Mouse (Mus musculus) G1E (cell line): ENCODE measurements around the gene Insc. TPM values are rescaled to one million over a fixed set of nuclear protein-coding genes. Genes with fewer than 3 reads are reported as not detected.

Experiments used
- ATAC-seq: 2 replicates; pipeline ENCODE4 v1.8.0; 2016; ENCODE audit warnings: mild to moderate bottlenecking; ENCODE audit not compliant: insufficient number of reproducible peaks, poor library complexity, low FRiP score, severe bottlenecking; ENCODE audit errors: extremely low read depth
- DNase-seq: peaks from one replicate; pipeline ENCODE4 v3.0.0; 2012; ENCODE audit warnings: low spot score
- H3K27me3 ChIP-seq: 2 replicates; pipeline ENCODE4 v1.6.1; 2012; ENCODE audit warnings: mild to moderate bottlenecking, low read length, inconsistent platforms; ENCODE audit not compliant: insufficient read depth
- H3K36me3 ChIP-seq: replicated peaks from 2 replicates; pipeline ENCODE3; 2012; ENCODE audit warnings: mild to moderate bottlenecking, inconsistent platforms
- H3K4me1 ChIP-seq: 2 replicates; pipeline ENCODE4 v1.6.1; 2012; ENCODE audit warnings: low read depth, low read length, inconsistent platforms, mixed read lengths; ENCODE audit not compliant: insufficient read depth
- H3K4me3 ChIP-seq: 2 replicates; pipeline ENCODE4 v1.5.1; 2012; ENCODE audit warnings: low read depth, mild to moderate bottlenecking, inconsistent platforms, low read length, moderate library complexity, mixed read lengths
- H3K9me3 ChIP-seq: replicated peaks from 2 replicates; pipeline ENCODE4 v1.6.1; 2012; ENCODE audit warnings: inconsistent platforms
- CTCF ChIP-seq: IDR thresholded peaks from 2 replicates; pipeline ENCODE4 v1.5.1; 2012; ENCODE audit warnings: low read depth, low read length, inconsistent platforms, mixed read lengths
- GATA1 ChIP-seq: IDR thresholded peaks from 2 replicates; pipeline ENCODE4 v1.6.1; 2012; ENCODE audit warnings: borderline replicate concordance, low read length, inconsistent platforms, mixed read lengths
- GATA2 ChIP-seq: IDR thresholded peaks from 2 replicates; pipeline ENCODE4 v1.6.1; 2012; ENCODE audit warnings: low read depth, low read length, inconsistent platforms, borderline replicate concordance
- POLR2AphosphoS5 ChIP-seq: IDR thresholded peaks from 2 replicates; pipeline ENCODE4 v1.6.1; 2012; ENCODE audit warnings: low read depth, low read length, inconsistent platforms; ENCODE audit not compliant: insufficient replicate concordance
- TAL1 ChIP-seq: conservative IDR thresholded peaks from 2 replicates; pipeline ENCODE4 v1.6.1; 2012; ENCODE audit warnings: low read depth, low read length, inconsistent platforms, mixed read lengths
- polyA plus RNA-seq: library from polyadenylated mRNA; stranded (reverse); fragments of >175 nt; gene quantifications from 2 replicates; pipeline ENCODE4 v1.2.3, GENCODE M21; 2012
- total RNA-seq, 2 experiments: library from RNA; stranded (forward) in 1 of 2; stranded (reverse) in 1 of 2; fragments of 200-1000 nt in 1 of 2; fragments of >200 nt in 1 of 2; fragmentation: Nextera tagmentation in 1 of 2; gene quantifications; 2 replicates each; pipeline ENCODE4 v1.2.3; 2014 to 2017

The Insc gene
- total and polyA plus RNA-seq, 3 experiments: not detected

GRCm38 (mm10) chr7:114770586-114770985 lies 27.1 kb downstream of the Insc start:
- ATAC-seq (no peak), DNase-seq (no peak)
- no peak overlapping the region for H3K4me3 ChIP-seq
- H3K27me3 ChIP-seq: peaks cover 10% of the 10 kb centered on the region; the same call in 1 of the 2 replicates
- no peaks in the 10 kb centered on the region for H3K9me3 ChIP-seq
- no peak for TF ChIP-seq TAL1
- no peak for TF ChIP-seq GATA1
- TF ChIP-seq CTCF: no peak
- TF ChIP-seq POLR2AphosphoS5: no peak
- TF ChIP-seq GATA2: no peak
- no peaks in the 10 kb centered on the region for H3K4me1 ChIP-seq
- H3K36me3 ChIP-seq: no peaks in the 10 kb centered on the region

GRCm38 (mm10) chr7:114771801-114772200 lies 28.3 kb downstream of the Insc start:
- no peak overlapping the region for H3K4me3 ChIP-seq
- no peak for TF ChIP-seq GATA1
- no peak for TF ChIP-seq POLR2AphosphoS5
- TF ChIP-seq CTCF: no peak
- no peak for TF ChIP-seq GATA2
- no peaks in the 10 kb centered on the region for H3K4me1 ChIP-seq
- no peaks in the 10 kb centered on the region for H3K9me3 ChIP-seq
- DNase-seq (no peak), ATAC-seq (no peak)
- H3K36me3 ChIP-seq: no peaks in the 10 kb centered on the region
- H3K27me3 ChIP-seq: peaks cover 10% of the 10 kb centered on the region; the same call in 1 of the 2 replicates

GRCm38 (mm10) chr7:114773781-114774180 lies 30.3 kb downstream of the Insc start:
- H3K9me3 ChIP-seq: no peaks in the 10 kb centered on the region
- H3K4me1 ChIP-seq: no peaks in the 10 kb centered on the region
- TF ChIP-seq POLR2AphosphoS5: no peak
- TF ChIP-seq TAL1: no peak
- no peak for TF ChIP-seq GATA1
- TF ChIP-seq CTCF: no peak
- no peak for TF ChIP-seq GATA2
- no peak for DNase-seq
- peaks cover 6% of the 10 kb centered on the region; the same call in 1 of the 2 replicates for H3K27me3 ChIP-seq
- no peaks in the 10 kb centered on the region for H3K36me3 ChIP-seq
- ATAC-seq: no peak
- H3K4me3 ChIP-seq: no peak overlapping the region

GRCm38 (mm10) chr7:114775856-114776255 lies 32.4 kb downstream of the Insc start:
- TF ChIP-seq POLR2AphosphoS5: no peak
- no peak for TF ChIP-seq GATA1
- no peak for TF ChIP-seq GATA2
- no peak for TF ChIP-seq TAL1
- no peak for TF ChIP-seq CTCF

GRCm38 (mm10) chr7:114778156-114778770 lies 34.8 kb downstream of the Insc start:
- H3K9me3 ChIP-seq: no peaks in the 10 kb centered on the region
- H3K4me1 ChIP-seq: no peaks in the 10 kb centered on the region
- TF ChIP-seq CTCF (no peak), GATA1 (no peak), GATA2 (no peak), TAL1 (no peak), POLR2AphosphoS5 (no peak)
- no peak for DNase-seq
- no peaks in the 10 kb centered on the region for H3K27me3 ChIP-seq
- H3K36me3 ChIP-seq: no peaks in the 10 kb centered on the region
- H3K4me3 ChIP-seq: no peak overlapping the region
- ATAC-seq: no peak

More at GRCm38 (mm10) chr7:114775856-114776255, 32.4 kb downstream of the Insc start:
- no peaks in the 10 kb centered on the region for H3K9me3 ChIP-seq
- H3K27me3 ChIP-seq: no peaks in the 10 kb centered on the region
- ATAC-seq (no peak), DNase-seq (no peak)
- H3K36me3 ChIP-seq: no peaks in the 10 kb centered on the region
- no peaks in the 10 kb centered on the region for H3K4me1 ChIP-seq
- no peak overlapping the region for H3K4me3 ChIP-seq

GRCm38 (mm10) chr7:114779056-114779660 lies 35.7 kb downstream of the Insc start:
- H3K36me3 ChIP-seq: no peaks in the 10 kb centered on the region
- H3K4me3 ChIP-seq: no peak overlapping the region
- H3K27me3 ChIP-seq: no peaks in the 10 kb centered on the region
- TF ChIP-seq TAL1 (no peak), GATA2 (no peak), GATA1 (no peak), CTCF (no peak), POLR2AphosphoS5 (no peak)
- H3K4me1 ChIP-seq: no peaks in the 10 kb centered on the region
- no peaks in the 10 kb centered on the region for H3K9me3 ChIP-seq
- DNase-seq (no peak), ATAC-seq (no peak)
